Mouse (Mus musculus): Measurements from ENCODE around the gene Heatr6. TPM values are rescaled to one million over a fixed set of nuclear protein-coding genes. Genes with fewer than 3 reads are reported as not detected.

Heatr6 gene
- polyA plus RNA-seq, 1 experiment from 2014 or later = 28.7 TPM

DNA sequence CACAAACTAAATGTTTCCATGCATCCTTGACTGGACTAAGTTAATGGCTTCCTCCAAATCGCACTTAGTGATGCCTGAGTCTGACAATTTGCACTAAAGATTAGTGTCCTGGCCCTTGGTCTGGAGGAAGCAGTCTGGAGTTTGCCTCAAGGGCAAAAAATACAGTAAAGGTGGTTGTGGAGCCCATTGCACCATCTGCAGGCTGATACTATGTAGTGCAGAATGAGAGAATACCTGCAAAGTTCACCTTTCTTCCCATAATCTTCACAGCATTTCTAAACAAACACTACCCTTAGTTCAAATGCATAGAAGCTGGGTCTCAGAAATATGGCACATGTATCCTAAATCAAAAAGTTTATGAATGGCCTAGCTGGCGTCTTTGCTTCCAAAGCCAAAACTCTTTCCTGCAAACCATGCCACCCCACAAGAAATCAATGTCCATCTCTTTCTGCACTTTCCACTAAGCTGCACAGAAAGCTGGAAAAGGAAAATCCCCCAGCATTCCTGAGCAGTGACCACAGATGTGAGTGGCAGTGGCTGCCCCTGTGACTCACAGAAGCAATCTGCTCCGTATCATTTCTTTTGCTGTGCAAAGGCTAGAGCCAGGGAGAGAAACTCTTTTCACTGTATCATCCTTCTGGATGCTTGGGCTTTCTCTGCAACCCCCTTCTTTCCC lies 24.6 kb upstream of the Heatr6 start:
- Histone ChIP-seq H3K27me3 (ENCODE audit: control insufficient read depth, insufficient read depth, low read length) (no peaks in the 10 kb centered on the region), H3K4me1 (ENCODE audit: control insufficient read depth, insufficient read depth, low read length) (no peaks in the 10 kb centered on the region), H3K4me3 (ENCODE audit: low read depth, low read length) (no peak overlapping the region), H3K4me2 (replicated peaks; ENCODE audit: low read depth, low read length) (no peak overlapping the region), H3K9ac (replicated peaks; ENCODE audit: low read depth, low read length) (no peak overlapping the region), H3K36me3 (ENCODE audit: control insufficient read depth, insufficient read depth, low read length) (no peaks in the 10 kb centered on the region), H3K9me3 (ENCODE audit: control insufficient read depth, low read depth, low read length) (no peaks in the 10 kb centered on the region), H3K27ac (ENCODE audit: low read length) (no peak overlapping the region)
- WGBS = 49% methylated on average over 3 of the region's 3 CpGs
- no peak for ATAC-seq (ENCODE audit: insufficient number of reproducible peaks, insufficient read depth, low FRiP score, low read depth)

- Histone ChIP-seq H3K27me3 (ENCODE audit: control insufficient read depth, insufficient read depth, low read length) (no peaks in the 10 kb centered on the region), H3K4me3 (ENCODE audit: low read depth, low read length) (no peak overlapping the region), H3K27ac (ENCODE audit: low read length) (no peak overlapping the region), H3K9me3 (ENCODE audit: control insufficient read depth, low read depth, low read length) (no peaks in the 10 kb centered on the region), H3K9ac (replicated peaks; ENCODE audit: low read depth, low read length) (no peak overlapping the region), H3K4me2 (replicated peaks; ENCODE audit: low read depth, low read length) (no peak overlapping the region), H3K4me1 (ENCODE audit: control insufficient read depth, insufficient read depth, low read length) (no peaks in the 10 kb centered on the region), H3K36me3 (ENCODE audit: control insufficient read depth, insufficient read depth, low read length) (no peaks in the 10 kb centered on the region)
- WGBS = 85% methylated on average over 1 of the region's 1 CpGs
- ATAC-seq (ENCODE audit: insufficient number of reproducible peaks, insufficient read depth, low FRiP score, low read depth) = no peak
Measured at GRCm38 (mm10) chr11:83731116-83731515, 22.4 kb upstream of the Heatr6 start.

DNA sequence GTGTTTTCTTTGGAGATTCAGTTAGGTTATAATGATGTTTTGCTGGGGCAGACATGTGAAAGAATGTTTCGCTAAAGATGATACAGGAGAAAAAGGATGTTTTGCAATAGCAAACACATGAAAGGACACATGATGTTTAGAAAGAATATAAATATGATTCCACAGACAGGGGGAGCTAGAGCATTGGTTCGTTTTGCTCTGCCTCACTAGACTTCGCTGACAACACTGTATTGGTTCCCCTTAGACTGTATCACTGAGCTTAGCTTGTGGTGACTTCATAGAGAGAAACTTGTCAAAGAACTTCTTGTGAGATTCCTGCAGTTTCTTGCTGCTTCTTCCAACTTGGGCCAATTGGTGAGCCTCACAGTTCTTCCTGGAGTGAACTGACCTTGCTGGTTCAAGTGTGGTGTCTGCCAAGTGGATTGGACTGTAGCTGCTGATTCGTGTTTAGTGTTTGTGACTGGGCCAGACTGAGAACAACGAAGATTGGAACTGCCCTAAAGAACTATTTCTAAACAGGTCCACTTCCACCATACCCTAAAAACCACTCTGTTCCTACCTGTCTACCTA lies 20.3 kb upstream of the Heatr6 start:
- 77% methylated on average over 5 of the region's 5 CpGs for WGBS
- Histone ChIP-seq H3K27me3 (ENCODE audit: control insufficient read depth, insufficient read depth, low read length) (no peaks in the 10 kb centered on the region), H3K4me1 (ENCODE audit: control insufficient read depth, insufficient read depth, low read length) (no peaks in the 10 kb centered on the region), H3K4me3 (ENCODE audit: low read depth, low read length) (no peak overlapping the region), H3K4me2 (replicated peaks; ENCODE audit: low read depth, low read length) (no peak overlapping the region), H3K9me3 (ENCODE audit: control insufficient read depth, low read depth, low read length) (no peaks in the 10 kb centered on the region), H3K36me3 (ENCODE audit: control insufficient read depth, insufficient read depth, low read length) (no peaks in the 10 kb centered on the region), H3K9ac (replicated peaks; ENCODE audit: low read depth, low read length) (no peak overlapping the region), H3K27ac (ENCODE audit: low read length) (no peak overlapping the region)
- no peak for ATAC-seq (ENCODE audit: insufficient number of reproducible peaks, insufficient read depth, low FRiP score, low read depth)

DNA sequence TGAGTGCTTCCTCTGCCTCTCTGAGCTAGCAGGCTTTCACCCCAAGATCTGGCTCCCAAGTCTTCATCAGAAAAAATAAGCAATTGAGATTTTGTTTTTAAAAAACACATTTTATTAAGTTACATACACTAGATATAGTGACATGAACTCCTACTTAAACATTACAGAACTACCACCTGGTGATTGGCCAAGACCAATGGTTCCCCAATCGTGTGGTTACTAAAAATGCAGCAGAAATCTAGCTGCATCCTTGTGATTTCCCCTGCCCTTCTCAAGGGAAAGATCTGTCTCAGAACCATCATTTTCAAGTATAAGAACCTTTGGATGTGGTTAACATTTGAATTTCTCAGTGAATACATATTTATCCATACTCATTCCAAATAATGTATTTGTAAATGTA lies 19.3 kb upstream of the Heatr6 start:
- H3K4me1 ChIP-seq (ENCODE audit: control insufficient read depth, insufficient read depth, low read length) = no peaks in the 10 kb centered on the region
- no peaks in the 10 kb centered on the region for H3K9me3 ChIP-seq (ENCODE audit: control insufficient read depth, low read depth, low read length)
- H3K36me3 ChIP-seq (ENCODE audit: control insufficient read depth, insufficient read depth, low read length) = no peaks in the 10 kb centered on the region
- no peak overlapping the region for H3K9ac ChIP-seq (replicated peaks; ENCODE audit: low read depth, low read length)
- H3K4me3 ChIP-seq (ENCODE audit: low read depth, low read length) = no peak overlapping the region
- no peak overlapping the region for H3K4me2 ChIP-seq (replicated peaks; ENCODE audit: low read depth, low read length)
- no peak overlapping the region for H3K27ac ChIP-seq (ENCODE audit: low read length)
- no peaks in the 10 kb centered on the region for H3K27me3 ChIP-seq (ENCODE audit: control insufficient read depth, insufficient read depth, low read length)
- no peak for ATAC-seq (ENCODE audit: insufficient number of reproducible peaks, insufficient read depth, low FRiP score, low read depth)
- WGBS = 82% methylated on average over 1 of the region's 1 CpGs

DNA sequence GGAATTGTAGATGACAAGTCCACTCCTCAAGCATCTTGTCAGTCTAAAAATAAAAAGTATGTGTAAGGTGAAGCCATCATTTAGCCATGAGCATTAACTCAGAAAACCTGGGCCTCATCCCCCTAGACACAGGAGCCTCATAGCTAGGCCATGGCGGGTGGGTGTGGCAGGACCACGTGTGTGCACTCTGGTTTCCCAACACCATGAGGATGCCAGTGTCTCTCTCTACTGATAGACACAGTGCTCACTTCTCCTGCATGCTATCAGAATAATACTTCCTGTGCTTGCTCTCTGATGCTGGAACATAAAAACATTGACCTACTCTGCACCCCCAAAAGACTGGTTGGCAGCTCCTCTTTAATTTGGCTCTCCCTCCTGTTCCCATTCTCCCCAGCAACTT lies 17.6 kb upstream of the Heatr6 start:
- Histone ChIP-seq H3K27ac (ENCODE audit: low read length) (no peak overlapping the region), H3K36me3 (ENCODE audit: control insufficient read depth, insufficient read depth, low read length) (no peaks in the 10 kb centered on the region), H3K9ac (replicated peaks; ENCODE audit: low read depth, low read length) (no peak overlapping the region), H3K4me3 (ENCODE audit: low read depth, low read length) (no peak overlapping the region), H3K4me2 (replicated peaks; ENCODE audit: low read depth, low read length) (no peak overlapping the region), H3K27me3 (ENCODE audit: control insufficient read depth, insufficient read depth, low read length) (no peaks in the 10 kb centered on the region), H3K4me1 (ENCODE audit: control insufficient read depth, insufficient read depth, low read length) (no peaks in the 10 kb centered on the region), H3K9me3 (ENCODE audit: control insufficient read depth, low read depth, low read length) (no peaks in the 10 kb centered on the region)
- 65% methylated on average over 2 of the region's 2 CpGs for WGBS
- no peak for ATAC-seq (ENCODE audit: insufficient number of reproducible peaks, insufficient read depth, low FRiP score, low read depth)

- Histone ChIP-seq H3K27ac (ENCODE audit: low read length) (no peak overlapping the region), H3K9ac (replicated peaks; ENCODE audit: low read depth, low read length) (no peak overlapping the region), H3K27me3 (ENCODE audit: control insufficient read depth, insufficient read depth, low read length) (no peaks in the 10 kb centered on the region), H3K36me3 (ENCODE audit: control insufficient read depth, insufficient read depth, low read length) (no peaks in the 10 kb centered on the region), H3K9me3 (ENCODE audit: control insufficient read depth, low read depth, low read length) (no peaks in the 10 kb centered on the region), H3K4me2 (replicated peaks; ENCODE audit: low read depth, low read length) (no peak overlapping the region), H3K4me3 (ENCODE audit: low read depth, low read length) (no peak overlapping the region), H3K4me1 (ENCODE audit: control insufficient read depth, insufficient read depth, low read length) (no peaks in the 10 kb centered on the region)
- WGBS = 83% methylated on average over 3 of the region's 3 CpGs
- no peak for ATAC-seq (ENCODE audit: insufficient number of reproducible peaks, insufficient read depth, low FRiP score, low read depth)
Measured at GRCm38 (mm10) chr11:83737109-83737558, 16.4 kb upstream of the Heatr6 start.

GRCm38 (mm10) chr11:83739241-83739640 lies 14.3 kb upstream of the Heatr6 start:
- no peak overlapping the region for H3K4me3 ChIP-seq (ENCODE audit: low read depth, low read length)
- ATAC-seq (ENCODE audit: insufficient number of reproducible peaks, insufficient read depth, low FRiP score, low read depth) = no peak
- H3K27me3 ChIP-seq (ENCODE audit: control insufficient read depth, insufficient read depth, low read length) = no peaks in the 10 kb centered on the region
- WGBS = 21% methylated on average over 5 of the region's 5 CpGs
- no peaks in the 10 kb centered on the region for H3K9me3 ChIP-seq (ENCODE audit: control insufficient read depth, low read depth, low read length)
- no peak overlapping the region for H3K9ac ChIP-seq (replicated peaks; ENCODE audit: low read depth, low read length)
- no peaks in the 10 kb centered on the region for H3K36me3 ChIP-seq (ENCODE audit: control insufficient read depth, insufficient read depth, low read length)
- no peak overlapping the region for H3K4me2 ChIP-seq (replicated peaks; ENCODE audit: low read depth, low read length)
- H3K27ac ChIP-seq (ENCODE audit: low read length) = no peak overlapping the region
- H3K4me1 ChIP-seq (ENCODE audit: control insufficient read depth, insufficient read depth, low read length) = no peaks in the 10 kb centered on the region

DNA sequence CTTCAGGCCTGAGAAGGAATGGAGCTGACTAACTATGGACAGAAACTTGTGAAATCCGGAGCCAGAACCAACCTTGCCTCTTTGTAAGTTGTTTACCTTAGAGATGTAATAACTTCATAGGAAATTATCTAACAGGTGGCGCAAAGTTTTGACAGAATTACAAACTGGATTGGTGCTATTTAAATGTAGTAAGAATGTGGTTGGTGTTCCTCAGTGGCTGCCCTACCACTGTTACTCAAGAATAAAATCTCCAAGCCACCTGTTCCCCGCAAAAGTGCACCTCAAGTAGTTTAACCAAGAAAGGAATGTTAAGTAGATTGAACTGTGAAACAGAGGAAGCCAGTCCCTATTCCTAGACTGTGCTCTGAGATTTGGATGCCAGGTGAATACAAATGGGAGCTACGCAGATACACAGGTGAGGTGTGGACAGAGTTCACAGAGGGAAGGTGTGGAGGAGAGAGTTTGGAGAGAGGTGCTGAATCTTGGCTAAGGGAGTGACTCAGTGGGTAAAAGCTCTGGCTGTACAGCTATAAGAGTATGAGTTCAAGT lies 13.0 kb upstream of the Heatr6 start:
- no peak overlapping the region for H3K4me3 ChIP-seq (ENCODE audit: low read depth, low read length)
- no peaks in the 10 kb centered on the region for H3K4me1 ChIP-seq (ENCODE audit: control insufficient read depth, insufficient read depth, low read length)
- H3K9me3 ChIP-seq (ENCODE audit: control insufficient read depth, low read depth, low read length) = no peaks in the 10 kb centered on the region
- H3K27me3 ChIP-seq (ENCODE audit: control insufficient read depth, insufficient read depth, low read length) = no peaks in the 10 kb centered on the region
- H3K4me2 ChIP-seq (replicated peaks; ENCODE audit: low read depth, low read length) = no peak overlapping the region
- no peak overlapping the region for H3K9ac ChIP-seq (replicated peaks; ENCODE audit: low read depth, low read length)
- no peak for ATAC-seq (ENCODE audit: insufficient number of reproducible peaks, insufficient read depth, low FRiP score, low read depth)
- WGBS = 72% methylated on average over 4 of the region's 4 CpGs
- H3K36me3 ChIP-seq (ENCODE audit: control insufficient read depth, insufficient read depth, low read length) = no peaks in the 10 kb centered on the region
- H3K27ac ChIP-seq (ENCODE audit: low read length) = no peak overlapping the region
